Mouse (Mus musculus): ENCODE measurements around the gene Agtpbp1.
A peak's percentile ranks its signal among the peaks of the same experiment; 100 is the strongest.

The Agtpbp1 gene

GRCm38 (mm10) chr13:59431124-59431864, 153.7 kb downstream of the Agtpbp1 start:
- peak; percentile 54 for DNase-seq (ENCODE audit: low read depth, low spot score)

GRCm38 (mm10) chr13:59429369-59429768, 155.7 kb downstream of the Agtpbp1 start:
- DNase-seq (ENCODE audit: low read depth, low spot score) = no peak

GRCm38 (mm10) chr13:59423871-59424270, 161.2 kb downstream of the Agtpbp1 start:
- no peak for DNase-seq (ENCODE audit: low read depth, low spot score)

- no peak for DNase-seq (ENCODE audit: low read depth, low spot score)
Measured at GRCm38 (mm10) chr13:59416530-59417230, 168.3 kb downstream of the Agtpbp1 start.

GRCm38 (mm10) chr13:59413885-59414284, 171.1 kb downstream of the Agtpbp1 start:
- DNase-seq (ENCODE audit: low read depth, low spot score) = no peak

- no peak for DNase-seq (ENCODE audit: low read depth, low spot score)
Measured at GRCm38 (mm10) chr13:59412672-59413071, 172.4 kb downstream of the Agtpbp1 start.

GRCm38 (mm10) chr13:59407182-59407581, 177.8 kb downstream of the Agtpbp1 start:
- DNase-seq (ENCODE audit: low read depth, low spot score) = no peak

GRCm38 (mm10) chr13:59402026-59402775, 182.8 kb downstream of the Agtpbp1 start:
- no peak for DNase-seq (ENCODE audit: low read depth, low spot score)

- peak; percentile 59 for DNase-seq (ENCODE audit: low read depth, low spot score)
Measured at GRCm38 (mm10) chr13:59397571-59397970, 187.5 kb downstream of the Agtpbp1 start.
